Mouse (Mus musculus) heart, adult 2 months (tissue): ENCODE measurements around the gene Gja6.

Experiments
- CTCF ChIP-seq: fragments of 200-600 bp; IDR thresholded peaks from 2 replicates; pipeline ENCODE4 v1.8.1; 2022; ENCODE audit warnings: antibody characterized with exemption, mild to moderate bottlenecking, moderate library complexity
- EP300 ChIP-seq: fragments of 200-500 bp; IDR thresholded peaks from 2 replicates; pipeline ENCODE4 v1.6.1; 2011; ENCODE audit warnings: low read depth, low read length, control low read depth; ENCODE audit not compliant: insufficient read depth
- POLR2A ChIP-seq: fragments of 200-500 bp; IDR thresholded peaks from 2 replicates; pipeline ENCODE4 v1.6.1; 2011; ENCODE audit warnings: mild to moderate bottlenecking, low read depth, low read length, control low read depth; ENCODE audit not compliant: insufficient read depth

- TF ChIP-seq CTCF = no peak
- no peak for TF ChIP-seq POLR2A
- TF ChIP-seq EP300 = no peak
Measured at GRCm38 (mm10) chrX:160919022-160919637, 12.3 kb upstream of the Gja6 start.
